Mouse (Mus musculus): ENCODE results near the gene Gzma.

The Gzma gene

DNA sequence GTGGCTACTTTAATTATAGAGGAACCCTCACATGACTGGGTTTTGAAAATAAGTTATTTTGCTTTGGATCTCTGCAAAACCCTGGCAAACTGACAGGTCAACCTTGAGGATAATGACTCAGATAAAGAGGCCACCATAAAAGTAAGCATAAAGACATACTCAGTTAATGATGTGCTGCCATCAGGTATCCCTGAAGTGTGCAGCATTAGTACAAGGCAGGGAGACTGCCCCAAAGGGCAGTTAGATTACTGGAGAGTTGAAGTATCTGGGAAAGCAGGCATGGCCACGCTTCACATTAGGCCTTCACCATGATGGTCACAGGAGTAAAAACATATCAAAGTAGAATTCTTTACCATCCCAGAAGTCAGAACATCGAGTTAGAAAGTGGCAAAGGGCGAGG lies 55.9 kb downstream of the Gzma start:
- no peaks in the 10 kb centered on the region for H3K36me3 ChIP-seq (ENCODE audit: insufficient read depth, low read length)
- TF ChIP-seq CTCF (conservative IDR thresholded peaks at IDR 0.05; ENCODE audit: low read length) (no peak), POU5F1 (IDR thresholded peaks at IDR 0.05; ENCODE audit: borderline replicate concordance, low read length) (no peak), NANOG (IDR thresholded peaks at IDR 0.05; ENCODE audit: borderline replicate concordance, low read length) (no peak)
- no peak overlapping the region for H3K4me3 ChIP-seq (replicated peaks; ENCODE audit: low read length)

More for the DNA sequence above, 55.9 kb downstream of the Gzma start:
- Histone ChIP-seq H3K9me3 (ENCODE audit: low read length) (no peaks in the 10 kb centered on the region), H3K4me1 (replicated peaks; ENCODE audit: low read depth, low read length) (peaks cover 19% of the 10 kb centered on the region), H3K27me3 (ENCODE audit: insufficient read depth, low read length) (peaks cover 44% of the 10 kb centered on the region)
